Mouse (Mus musculus) naive thymus-derived CD4-positive, alpha-beta T cell, adult 5 months (primary cell): ENCODE results near the gene Smim4. TPM values are rescaled to one million over a fixed set of nuclear protein-coding genes. Genes with fewer than 3 reads are reported as not detected.

ENCODE experiments used
- polyA plus RNA-seq: library from polyadenylated mRNA; unstranded; fragments of 100-300 nt; shearing (Covaris generic); gene quantifications from one replicate; pipeline ENCODE4 v1.2.1, GENCODE M21; 2017

The Smim4 gene
- 63.6 TPM for polyA plus RNA-seq

GRCm38 (mm10) chr14:31128826-31129219 lies at the start of gene Smim4:
Smim4 (minus strand) TSS chr14:31128956.

GRCm38 (mm10) chr14:31168425-31168824 lies 39.7 kb upstream of the Smim4 start, which contains the start of gene Stab1:
Stab1 (minus strand) TSS chr14:31168641.

GRCm38 (mm10) chr14:31130236-31131220 lies 1.8 kb upstream of the Smim4 start, which contains the start of gene Nt5dc2:
Nt5dc2 (plus strand) TSS chr14:31131053.

Other genes starting within 250 kb of the Smim4 start
- 0.66 TPM for gene Mustn1, start 249.8 kb downstream of the Smim4 start, polyA plus RNA-seq
- not detected for gene Itih4, start 242.5 kb downstream of the Smim4 start, polyA plus RNA-seq
- gene Itih3, start 205.2 kb downstream of the Smim4 start, polyA plus RNA-seq, result not detected
- gene Itih1, start 185.7 kb downstream of the Smim4 start, polyA plus RNA-seq, result not detected
- 2.8 TPM for gene Nek4, start 177.6 kb downstream of the Smim4 start, polyA plus RNA-seq
- 8.1 TPM for gene Glt8d1, start 127.6 kb downstream of the Smim4 start, polyA plus RNA-seq
- 160 TPM for gene Spcs1, start 127.3 kb downstream of the Smim4 start, polyA plus RNA-seq
- gene Pbrm1, start 109.8 kb downstream of the Smim4 start, polyA plus RNA-seq, result 181 TPM
- gene Gnl3, start 109.8 kb downstream of the Smim4 start, polyA plus RNA-seq, result 134 TPM
- 0.71 TPM for gene Nt5dc2, start 2.1 kb upstream of the Smim4 start, polyA plus RNA-seq
- gene Stab1, start 39.7 kb upstream of the Smim4 start, polyA plus RNA-seq, result 0.25 TPM
- gene Tnnc1, start 79.4 kb upstream of the Smim4 start, polyA plus RNA-seq, result not detected
- 291 TPM for gene Nisch, start 88.0 kb upstream of the Smim4 start, polyA plus RNA-seq
- gene Sema3g, start 88.9 kb upstream of the Smim4 start, polyA plus RNA-seq, result not detected
- gene Phf7, start 122.4 kb upstream of the Smim4 start, polyA plus RNA-seq, result 8.5 TPM
- 108 TPM for gene Bap1, start 122.5 kb upstream of the Smim4 start, polyA plus RNA-seq
- gene Dnah1, start 194.9 kb upstream of the Smim4 start, polyA plus RNA-seq, result not detected
- gene Capn7, start 207.7 kb upstream of the Smim4 start, polyA plus RNA-seq, result 71.1 TPM